Mouse (Mus musculus): ENCODE measurements around the gene Agk.

DNA sequence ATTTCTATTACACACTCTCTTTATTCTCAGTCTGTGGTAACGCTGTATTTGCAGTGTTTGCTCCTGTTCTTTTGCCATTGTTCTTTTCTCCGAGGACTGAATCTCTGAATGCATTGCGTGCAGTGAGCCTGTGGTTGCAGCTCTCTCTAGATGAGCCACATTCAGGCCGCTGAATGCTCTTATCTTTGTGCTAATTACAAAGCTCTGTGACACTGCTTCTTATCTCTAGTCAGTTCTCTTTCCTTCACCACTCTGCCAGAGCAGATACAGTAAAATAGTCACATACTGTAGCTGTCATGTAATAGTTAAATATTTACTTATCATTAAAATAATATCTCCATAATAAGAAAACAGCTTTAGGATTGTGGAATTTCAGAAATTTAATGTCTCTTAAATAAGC lies 63.7 kb downstream of the Agk start:
- TF ChIP-seq CTCF (IDR thresholded peaks at IDR 0.05; ENCODE audit: control insufficient read depth, insufficient read depth, insufficient replicate concordance, low read depth, low read length): no peak
- TF ChIP-seq POLR2A (IDR thresholded peaks at IDR 0.05; ENCODE audit: control insufficient read depth, low read depth, low read length): no peak
